In genomic region chr11:88004123-88004522, GRCm38 (mm10) we compare ENCODE assay signal across 17 mouse cellular contexts.
"Had no signal": no experiment of that assay in that cellular context is flagged by ENCODE, and none has a peak within 500 bp of the region (broad histone marks: within the 10 kb centered on the region; RNA-seq: fewer than 3 reads in every experiment).

No protein-coding gene starts in this region.

- H3K4me1 ChIP-seq: limb, embryonic 10.5 days; limb, embryonic 13.5 days; stomach, embryonic 15.5 days had no signal

- H3K36me3 ChIP-seq: limb, embryonic 10.5 days; stomach, embryonic 15.5 days had no signal

- H3K4me2 ChIP-seq: limb, embryonic 13.5 days; lung, embryonic 14.5 days; midbrain, embryonic 11.5 days; stomach, embryonic 15.5 days had no signal

- DNase-seq: kidney, adult 2 months; kidney, postnatal 25 days; layer of hippocampus, adult 9-11 months; liver, postnatal 0 days; lung, embryonic 14.5 days; midbrain, embryonic 14.5 days; right cerebral cortex, postnatal 4 days; thymus, postnatal 25 days had no signal

- H3K9ac ChIP-seq: limb, embryonic 13.5 days; liver, embryonic 14.5 days; liver, postnatal 0 days; lung, embryonic 14.5 days; stomach, embryonic 15.5 days had no signal

- H3K4me3 ChIP-seq: layer of hippocampus, adult 2 months; limb, embryonic 10.5 days; limb, embryonic 13.5 days; stomach, embryonic 15.5 days had no signal

- H3K27ac ChIP-seq: kidney, postnatal 0 days; layer of hippocampus, adult 2 months; limb, embryonic 10.5 days; limb, embryonic 13.5 days; liver, embryonic 14.5 days; macrophage; stomach, embryonic 15.5 days had no signal

- H3K27me3 ChIP-seq: limb, embryonic 13.5 days; stomach, embryonic 15.5 days had no signal

- ATAC-seq: liver, postnatal 0 days; lung, postnatal 0 days had no signal

- H3K9me3 ChIP-seq: limb, embryonic 10.5 days; limb, embryonic 13.5 days; stomach, embryonic 15.5 days had no signal
